Mouse (Mus musculus): ENCODE data around the gene Fermt2. TPM values are rescaled to one million over a fixed set of nuclear protein-coding genes. Genes with fewer than 3 reads are reported as not detected.

Gene Fermt2
- polyA plus RNA-seq, 1 experiment from 2014 or later: 53.5 TPM

GRCm38 (mm10) chr14:45418553-45418952, 111.4 kb downstream of the Fermt2 start:
- Histone ChIP-seq H3K4me3 (replicated peaks) (no peak overlapping the region), H3K36me3 (no peaks in the 10 kb centered on the region), H3K4me2 (replicated peaks) (no peak overlapping the region), H3K9me3 (no peaks in the 10 kb centered on the region), H3K9ac (replicated peaks) (no peak overlapping the region), H3K4me1 (replicated peaks) (no peaks in the 10 kb centered on the region), H3K27me3 (no peaks in the 10 kb centered on the region), H3K27ac (no peak overlapping the region)
- no peak for ATAC-seq
- WGBS: 87% methylated on average over 3 of the region's 3 CpGs

GRCm38 (mm10) chr14:45416265-45416664, 113.7 kb downstream of the Fermt2 start:
- Histone ChIP-seq H3K4me3 (replicated peaks) (no peak overlapping the region), H3K27me3 (no peaks in the 10 kb centered on the region), H3K4me1 (replicated peaks) (no peaks in the 10 kb centered on the region), H3K27ac (no peak overlapping the region), H3K9ac (replicated peaks) (no peak overlapping the region), H3K9me3 (no peaks in the 10 kb centered on the region), H3K36me3 (no peaks in the 10 kb centered on the region), H3K4me2 (replicated peaks) (no peak overlapping the region)
- WGBS: 95% methylated on average over 4 of the region's 4 CpGs
- no peak for ATAC-seq

Other genes starting within 250 kb of the Fermt2 start
- gene Ero1l, start 211.3 kb downstream of the Fermt2 start, polyA plus RNA-seq (2015; fragmentation: Nextera tagmentation; extraction: Ambion mirVana): 29.4 and 33.7 TPM in 2 replicates
- 184 and 202 TPM in 2 replicates for gene Psmc6, start 200.3 kb downstream of the Fermt2 start, polyA plus RNA-seq (2015; fragmentation: Nextera tagmentation; extraction: Ambion mirVana)
- gene Styx, start 179.0 kb downstream of the Fermt2 start, polyA plus RNA-seq (2015; fragmentation: Nextera tagmentation; extraction: Ambion mirVana): 52.6 and 54.7 TPM in 2 replicates
- gene Gnpnat1, start 125.2 kb downstream of the Fermt2 start, polyA plus RNA-seq (2015; fragmentation: Nextera tagmentation; extraction: Ambion mirVana): 29.2 and 30.6 TPM in 2 replicates
- gene Ddhd1, start 128.0 kb upstream of the Fermt2 start, polyA plus RNA-seq (2015; fragmentation: Nextera tagmentation; extraction: Ambion mirVana): 13.2 and 16.5 TPM in 2 replicates